Mouse (Mus musculus): ENCODE measurements around the gene Rrp9.

- no peak for TF ChIP-seq CTCF (IDR thresholded peaks at IDR 0.05; ENCODE audit: borderline replicate concordance, insufficient read depth, low read length)
- TF ChIP-seq POLR2A (IDR thresholded peaks at IDR 0.05; ENCODE audit: low read depth, low read length), result peak; percentile 60
These were observed 21.5 kb upstream of the Rrp9 start for GRCm38 (mm10) chr9:106454071-106454761.
